Comparison of ENCODE assay signal across 8 mouse cellular contexts in genomic region chr8:106561097-106561865, GRCm38 (mm10). TPM values are rescaled to one million over a fixed set of nuclear protein-coding genes. Genes with fewer than 3 reads are reported as not detected.
A peak's percentile ranks its signal among the peaks of the same experiment; 100 is the strongest.
DNase-seq lines count a peak whose midpoint lies in the region; ATAC-seq and TF ChIP-seq lines count a peak whose summit lies in the region.

No protein-coding gene starts in this region.

- TF ChIP-seq EP300 in lung, postnatal 0 days (IDR thresholded peaks at IDR 0.05) = 0 out of 2 replicates have a peak, but pooled peaks have one; percentile 56

- peak; percentile 72 for DNase-seq in CD8-positive naive resting alpha-beta T cell, adult 2 months (ENCODE audit: low read depth in 2 of 2, low spot score in 2 of 2)
- DNase-seq in embryo, embryonic 11.5 days (ENCODE audit: low read depth, low spot score) = peak; percentile 42
- DNase-seq in layer of hippocampus, adult 18-20 months (ENCODE audit: low spot score in 2 of 2) = peak; percentile 14 to 22
- peak; percentile 92 for DNase-seq in lung, postnatal 0 days (ENCODE audit: low spot score)
- DNase-seq in right cerebral cortex, postnatal 25 days = peak; percentile 19
- peak; percentile 85 for DNase-seq in urinary bladder, postnatal 25 days (ENCODE audit: low spot score)

- no peak overlapping the region for H3K4me3 ChIP-seq in heart, embryonic 15.5 days
- no peak overlapping the region for H3K4me3 ChIP-seq in lung, postnatal 0 days (ENCODE audit: low read depth, low read length)

- peaks cover 8% of the 10 kb centered on the region for H3K4me1 ChIP-seq in heart, embryonic 15.5 days (replicated peaks)
- 0 out of 2 replicates have a peak, but pooled peaks cover 4% of the 10 kb centered on the region for H3K4me1 ChIP-seq in lung, postnatal 0 days (ENCODE audit: insufficient read depth, low read depth, low read length)

- H3K27ac ChIP-seq in heart, embryonic 15.5 days = no peak overlapping the region
- peak overlapping the region; percentile 54; the same call in 1 of the 2 replicates for H3K27ac ChIP-seq in lung, postnatal 0 days (ENCODE audit: low read length)

- H3K9me3 ChIP-seq in heart, embryonic 15.5 days (replicated peaks) = no peaks in the 10 kb centered on the region
- no peaks in the 10 kb centered on the region for H3K9me3 ChIP-seq in lung, postnatal 0 days (ENCODE audit: low read length)

- peak overlapping the region; percentile 28; the same call in 1 of the 2 replicates for H3K4me2 ChIP-seq in heart, embryonic 15.5 days
- H3K4me2 ChIP-seq in lung, postnatal 0 days (replicated peaks; ENCODE audit: low read depth, low read length) = no peak overlapping the region

- peak; percentile 98 for TF ChIP-seq CTCF in lung, postnatal 0 days (IDR thresholded peaks at IDR 0.05)

- ATAC-seq in activated CD4-positive, CD25-positive, alpha-beta regulatory T cell, adult 4 months = peak; percentile 88
- ATAC-seq in heart, embryonic 15.5 days (replicated peaks; ENCODE audit: insufficient number of reproducible peaks, insufficient read depth, low FRiP score, low read depth) = peak; percentile 79; the same call in 1 of the 2 replicates
- peak; percentile 95 for ATAC-seq in lung, postnatal 0 days

- H3K27me3 ChIP-seq in heart, embryonic 15.5 days = no peaks in the 10 kb centered on the region
- H3K27me3 ChIP-seq in lung, postnatal 0 days (replicated peaks; ENCODE audit: insufficient read depth, low read length) = no peaks in the 10 kb centered on the region

- H3K9ac ChIP-seq in heart, embryonic 15.5 days = no peak overlapping the region
- no peak overlapping the region for H3K9ac ChIP-seq in lung, postnatal 0 days (replicated peaks; ENCODE audit: low read depth)

- H3K36me3 ChIP-seq in heart, embryonic 15.5 days = peaks cover 11% of the 10 kb centered on the region; the same call in 1 of the 2 replicates
- no peaks in the 10 kb centered on the region for H3K36me3 ChIP-seq in lung, postnatal 0 days (ENCODE audit: insufficient read depth, low read length)

- 25% methylated on average over 21 of the region's 21 CpGs for WGBS in heart, embryonic 15.5 days
- WGBS in lung, postnatal 0 days = 20% methylated on average over 21 of the region's 21 CpGs

RNA-seq across cellular contexts. Expression of gene Gm10073, which starts 12.0 kb away (rescaled TPM):
- polyA plus RNA-seq in activated CD4-positive, CD25-positive, alpha-beta regulatory T cell, adult 4 months (2017; shearing (Covaris generic)) = 100 to 1,000 TPM in 1 of 2 experiments, 10 to 100 TPM in 1; 85.5 to 100 TPM
- polyA plus RNA-seq in heart, embryonic 15.5 days (2015; fragmentation: Nextera tagmentation; extraction: Ambion mirVana) = 6.5 and 8.6 TPM in 2 replicates
- total RNA-seq in layer of hippocampus, adult 18-20 months (2021) = 10 to 100 TPM; 87.0 to 90.7 TPM
- 8.0 and 9.0 TPM in 2 replicates for polyA plus RNA-seq in lung, postnatal 0 days (2015; fragmentation: Nextera tagmentation; extraction: Ambion mirVana)

RNA-seq across cellular contexts. Expression of gene Cdh1, which starts 41.9 kb away (rescaled TPM):
- polyA plus RNA-seq in activated CD4-positive, CD25-positive, alpha-beta regulatory T cell, adult 4 months (2017; shearing (Covaris generic)) = under 1 TPM; 0.20 to 0.57 TPM
- 3.6 and 17.4 TPM in 2 replicates for polyA plus RNA-seq in heart, embryonic 15.5 days (2015; fragmentation: Nextera tagmentation; extraction: Ambion mirVana)
- total RNA-seq in layer of hippocampus, adult 18-20 months (2021) = under 1 TPM; 0.27 to 0.76 TPM
- polyA plus RNA-seq in lung, postnatal 0 days (2015; fragmentation: Nextera tagmentation; extraction: Ambion mirVana) = 88.2 and 106 TPM in 2 replicates

RNA-seq across cellular contexts. Expression of gene Cdh3, which starts 50.6 kb away (rescaled TPM):
- not detected for polyA plus RNA-seq in activated CD4-positive, CD25-positive, alpha-beta regulatory T cell, adult 4 months (2017; shearing (Covaris generic))
- 17.1 and 21.9 TPM in 2 replicates for polyA plus RNA-seq in heart, embryonic 15.5 days (2015; fragmentation: Nextera tagmentation; extraction: Ambion mirVana)
- total RNA-seq in layer of hippocampus, adult 18-20 months (2021) = under 1 TPM in 1 of 2 experiments, not detected in 1; 0.25 TPM
- 2.3 and 2.6 TPM in 2 replicates for polyA plus RNA-seq in lung, postnatal 0 days (2015; fragmentation: Nextera tagmentation; extraction: Ambion mirVana)

Comparison
In these comparisons a context has a peak if more than half of its experiments do, and no peak if none do; other contexts are left out.
1. DNase-seq: peak in every context shown above with its lines; median percentile 92 in lung, postnatal 0 days; 85 in urinary bladder, postnatal 25 days; 72 in CD8-positive naive resting alpha-beta T cell, adult 2 months; 42 in embryo, embryonic 11.5 days; 19 in right cerebral cortex, postnatal 25 days; 18 in layer of hippocampus, adult 18-20 months.